ENCODE assay signal across 8 mouse cellular contexts in genomic region chr10:128804271-128805091, GRCm38 (mm10). TPM values are rescaled to one million over a fixed set of nuclear protein-coding genes. Genes with fewer than 3 reads are reported as not detected.
A peak's percentile ranks its signal among the peaks of the same experiment; 100 is the strongest.
DNase-seq lines count a peak whose midpoint lies in the region; ATAC-seq and TF ChIP-seq lines count a peak whose summit lies in the region.

Gene Tmem198b, minus strand, starts transcription at chr10:128804370.

- H3K9me3 ChIP-seq in hindbrain, postnatal 0 days (ENCODE audit: low read length) = no peaks in the 10 kb centered on the region

- peaks cover 40% of the 10 kb centered on the region for H3K4me1 ChIP-seq in hindbrain, postnatal 0 days (ENCODE audit: insufficient read depth, low read length)

- ATAC-seq in hindbrain, postnatal 0 days = peak; percentile 77

- H3K4me3 ChIP-seq in hindbrain, postnatal 0 days (ENCODE audit: low read length) = peak within 1 kb of the TSS; percentile 84
- H3K4me3 ChIP-seq in left cerebral cortex, adult 2 months = peak within 1 kb of the TSS; percentile 86
- peak within 1 kb of the TSS; percentile 79 for H3K4me3 ChIP-seq in macrophage (ENCODE audit: inconsistent target)

- H3K27ac ChIP-seq in hindbrain, postnatal 0 days = peak within 1 kb of the TSS; percentile 98
- peak within 1 kb of the TSS; percentile 97 for H3K27ac ChIP-seq in left cerebral cortex, adult 2 months
- peak within 1 kb of the TSS; percentile 88 for H3K27ac ChIP-seq in macrophage

- peak; percentile 38 for DNase-seq in WW6 (ENCODE audit: low read depth, low spot score)
- peak; percentile 80 to 83 for DNase-seq in cerebellum, postnatal 14 days
- DNase-seq in gastrocnemius, adult 8-10 months (ENCODE audit: low spot score in 2 of 2) = peak; percentile 25 to 35
- peak; percentile 85 for DNase-seq in hindbrain, postnatal 0 days (ENCODE audit: low spot score)
- peak; percentile 59 to 65 for DNase-seq in left cerebral cortex, adult 2 months (ENCODE audit: extremely low spot score in 1 of 2, low spot score in 2 of 2)
- peak; percentile 80 to 87 for DNase-seq in right cerebral cortex, postnatal 10 days (ENCODE audit: low spot score in 2 of 2)
- peak; percentile 58 to 73 for DNase-seq in urinary bladder, postnatal 4 days (ENCODE audit: low spot score in 2 of 2)

- intact Hi-C loops in left cerebral cortex, adult 2 months (cut with DNase I) = loop anchor here (1.0 kb wide), 1 partner anchor 56 kb away; no protein-coding TSS in a partner anchor

- WGBS in hindbrain, postnatal 0 days = 0% methylated on average over 28 of the region's 28 CpGs
- 2% methylated on average over 27 of the region's 28 CpGs for WGBS in macrophage (ENCODE audit: missing documents)

- no peaks in the 10 kb centered on the region for H3K27me3 ChIP-seq in hindbrain, postnatal 0 days (ENCODE audit: insufficient read depth, low read length)

- peaks cover 40% of the 10 kb centered on the region for H3K79me2 ChIP-seq in macrophage (ENCODE audit: inconsistent target)

- peaks cover 4% of the 10 kb centered on the region; the same call in 1 of the 2 replicates for H3K36me3 ChIP-seq in hindbrain, postnatal 0 days (ENCODE audit: insufficient read depth, low read length)
- peaks cover 10% of the 10 kb centered on the region; the same call in 1 of the 2 replicates for H3K36me3 ChIP-seq in macrophage (ENCODE audit: inconsistent target)

- TF ChIP-seq CTCF in hindbrain, postnatal 0 days (IDR thresholded peaks at IDR 0.05; ENCODE audit: low read depth) = no peak
- no peak for TF ChIP-seq CTCF in left cerebral cortex, adult 2 months (IDR thresholded peaks at IDR 0.05)

- H3K4me2 ChIP-seq in hindbrain, postnatal 0 days (ENCODE audit: low read depth, low read length) = peak within 1 kb of the TSS; percentile 92

- peak within 1 kb of the TSS; percentile 86 for H3K9ac ChIP-seq in hindbrain, postnatal 0 days (replicated peaks; ENCODE audit: low read length)

RNA-seq across cellular contexts. Expression of gene Tmem198b, which starts in this region (rescaled TPM):
- 1 to 10 TPM; 2.0 to 2.3 (median 2.2) TPM for total RNA-seq in gastrocnemius, adult 8-10 months (2022)
- total RNA-seq in hindbrain, postnatal 0 days (2014; rRNA removed) = 26.5 and 27.3 TPM in 2 replicates
- polyA plus RNA-seq in hindbrain, postnatal 0 days (2015; fragmentation: Nextera tagmentation; extraction: Ambion mirVana) = 18.8 and 18.9 TPM in 2 replicates
- 10 to 100 TPM in 1 of 2 experiments, 1 to 10 TPM in 1; 7.9 to 10.3 TPM for total RNA-seq in left cerebral cortex, adult 2 months (2021)
- 10 to 100 TPM in 5 of 26 experiments, 1 to 10 TPM in 21; 1.2 to 18.0 (median 5.7) TPM for total RNA-seq in macrophage (2018; cell fraction: chromatin; rRNA removed)
- 10 to 100 TPM in 6 of 26 experiments, 1 to 10 TPM in 20; 5.1 to 12.5 (median 8.0) TPM for total RNA-seq in macrophage (2018; cell fraction: cytosol; rRNA removed)
- total RNA-seq in macrophage (2018; cell fraction: nucleus; rRNA removed) = 10 to 100 TPM in 10 of 26 experiments, 1 to 10 TPM in 16; 4.9 to 21.6 (median 9.2) TPM
- 6.9 to 10.4 TPM (median 9.0 TPM) in 3 replicates for polyA plus RNA-seq in macrophage (2018)

Comparison
In these comparisons a context has a peak if more than half of its experiments do, and no peak if none do; other contexts are left out.
1. Peak in every context shown above with its lines: DNase-seq, ATAC-seq, H3K4me3 ChIP-seq and H3K27ac ChIP-seq.
2. DNase-seq: peak in every context shown above with its lines; median percentile 85 in hindbrain, postnatal 0 days; 84 in right cerebral cortex, postnatal 10 days; 82 in cerebellum, postnatal 14 days; 66 in urinary bladder, postnatal 4 days; 62 in left cerebral cortex, adult 2 months; 38 in WW6; 30 in gastrocnemius, adult 8-10 months.